Mouse (Mus musculus) CH12.LX (cell line): ENCODE measurements around the gene Nav3. TPM values are rescaled to one million over a fixed set of nuclear protein-coding genes. Genes with fewer than 3 reads are reported as not detected.

Experiments
- DNase-seq: peaks from one replicate; pipeline ENCODE4 v3.0.0-alpha.2; 2013; ENCODE audit errors: extremely low read depth
- H3K27ac ChIP-seq: 2 replicates; pipeline ENCODE4 v1.5.1; 2012; ENCODE audit warnings: low read depth, mild to moderate bottlenecking, control low read depth, moderate library complexity; ENCODE audit not compliant: insufficient read depth
- H3K27me3 ChIP-seq: replicated peaks from 2 replicates; pipeline ENCODE3; 2012; ENCODE audit warnings: inconsistent platforms
- H3K36me3 ChIP-seq, 2 experiments: replicated peaks in 1 of 2; 2 replicates each; pipeline versions ENCODE3 to v1.6.1; 2012; ENCODE audit warnings: inconsistent platforms in 1 of 2, low read length in 1 of 2, mild to moderate bottlenecking in 1 of 2, mixed read lengths in 1 of 2, moderate library complexity in 1 of 2; ENCODE audit not compliant: control insufficient read depth in 1 of 2, insufficient read depth in 1 of 2
- H3K4me1 ChIP-seq, 2 experiments: 2 replicates each; pipeline ENCODE4 v1.6.1; 2012; ENCODE audit warnings: inconsistent platforms in 1 of 2, moderate library complexity in 1 of 2; ENCODE audit not compliant: insufficient read depth in 2 of 2, control insufficient read depth in 1 of 2
- H3K4me2 ChIP-seq: 2 replicates; pipeline ENCODE4 v1.6.1; 2012; ENCODE audit warnings: low read depth, mild to moderate bottlenecking, control low read depth; ENCODE audit not compliant: poor library complexity, insufficient read depth, severe bottlenecking
- H3K4me3 ChIP-seq, 3 experiments: fragments of 150-350 bp in 1 of 3; sonication (generic) in 1 of 3; replicated peaks in 1 of 3; 2 replicates each; pipeline versions ENCODE3 to v1.5.1; 2011 to 2012; ENCODE audit warnings: low read depth in 2 of 3, low read length in 2 of 3, mild to moderate bottlenecking in 2 of 3, moderate library complexity in 2 of 3, control low read depth in 1 of 3, improper control_type of control experiment in 1 of 3, inconsistent platforms in 1 of 3, mixed read lengths in 1 of 3; ENCODE audit not compliant: poor library complexity in 1 of 3
- H3K79me2 ChIP-seq: replicated peaks from 2 replicates; pipeline ENCODE4 v1.6.1; 2012; ENCODE audit warnings: mild to moderate bottlenecking, moderate library complexity; ENCODE audit not compliant: control insufficient read depth, poor library complexity, insufficient read depth, severe bottlenecking; ENCODE audit errors: extremely low read depth
- H3K9ac ChIP-seq: 2 replicates; pipeline ENCODE4 v1.6.1; 2012; ENCODE audit warnings: low read depth, mild to moderate bottlenecking, control low read depth, moderate library complexity; ENCODE audit not compliant: insufficient read depth
- H3K9me3 ChIP-seq: replicated peaks from 2 replicates; pipeline ENCODE3; 2012; ENCODE audit warnings: low read length, inconsistent platforms, mixed read lengths
- CHD1 ChIP-seq: IDR thresholded peaks from 2 replicates; pipeline ENCODE4 v1.6.1; 2012; ENCODE audit warnings: low read depth, low read length, improper control_type of control experiment, inconsistent platforms
- CHD2 ChIP-seq: IDR thresholded peaks from 2 replicates; pipeline ENCODE4 v1.6.1; 2011; ENCODE audit warnings: low read length, improper control_type of control experiment
- CTCF ChIP-seq, 2 experiments: IDR thresholded peaks in 1 of 2; conservative IDR thresholded peaks in 1 of 2; 2 replicates each; pipeline ENCODE4 v1.5.1; 2011 to 2012; ENCODE audit warnings: low read depth in 2 of 2, low read length in 2 of 2, improper control_type of control experiment in 1 of 2, inconsistent platforms in 1 of 2, mild to moderate bottlenecking in 1 of 2, moderate library complexity in 1 of 2
- EP300 ChIP-seq: IDR thresholded peaks from 2 replicates; pipeline ENCODE4 v1.6.1; 2011; ENCODE audit warnings: low read length, improper control_type of control experiment
- HCFC1 ChIP-seq: IDR thresholded peaks from 2 replicates; pipeline ENCODE4 v1.6.1; 2012; ENCODE audit warnings: low read depth, mild to moderate bottlenecking, inconsistent platforms, low read length, improper control_type of control experiment
- JUN ChIP-seq: IDR thresholded peaks from 2 replicates; pipeline ENCODE4 v1.6.1; 2011; ENCODE audit warnings: low read depth, mild to moderate bottlenecking, low read length, improper control_type of control experiment, moderate library complexity; ENCODE audit not compliant: insufficient read depth
- JUND ChIP-seq: conservative IDR thresholded peaks from 2 replicates; pipeline ENCODE4 v1.6.1; 2011; ENCODE audit warnings: low read depth, low read length, improper control_type of control experiment
- MAZ ChIP-seq: IDR thresholded peaks from 2 replicates; pipeline ENCODE4 v1.6.1; 2012; ENCODE audit warnings: low read depth, mild to moderate bottlenecking, inconsistent platforms, low read length, improper control_type of control experiment, moderate library complexity
- MYC ChIP-seq: IDR thresholded peaks from 2 replicates; pipeline ENCODE4 v1.6.1; 2011; ENCODE audit warnings: low read depth, mild to moderate bottlenecking, improper control_type of control experiment, low read length
- NELFE ChIP-seq: IDR thresholded peaks from 2 replicates; pipeline ENCODE4 v1.6.1; 2011; ENCODE audit warnings: low read depth, low read length, improper control_type of control experiment
- NRF1 ChIP-seq: IDR thresholded peaks from 2 replicates; pipeline ENCODE4 v1.6.1; 2014; ENCODE audit warnings: low read depth, mild to moderate bottlenecking, inconsistent platforms, low read length, improper control_type of control experiment, moderate library complexity
- POLR2A ChIP-seq: IDR thresholded peaks from 2 replicates; pipeline ENCODE4 v1.6.1; 2011; ENCODE audit warnings: low read depth, mild to moderate bottlenecking, improper control_type of control experiment, low read length
- RAD21 ChIP-seq: IDR thresholded peaks from 2 replicates; pipeline ENCODE4 v1.6.1; 2011; ENCODE audit warnings: low read depth, mild to moderate bottlenecking, low read length, improper control_type of control experiment, moderate library complexity
- TCF12 ChIP-seq: IDR thresholded peaks from 2 replicates; pipeline ENCODE4 v1.6.1; 2014; ENCODE audit warnings: low read depth, mild to moderate bottlenecking, inconsistent platforms, low read length, improper control_type of control experiment
- UBTF ChIP-seq: IDR thresholded peaks from 2 replicates; pipeline ENCODE4 v1.6.1; 2012; ENCODE audit warnings: low read depth, mild to moderate bottlenecking, inconsistent platforms, low read length, improper control_type of control experiment, moderate library complexity
- ZC3H11A ChIP-seq: IDR thresholded peaks from 2 replicates; pipeline ENCODE4 v1.6.1; 2012; ENCODE audit warnings: low read depth, mild to moderate bottlenecking, inconsistent platforms, low read length, improper control_type of control experiment
- ZKSCAN1 ChIP-seq: IDR thresholded peaks from 2 replicates; pipeline ENCODE4 v1.6.1; 2012; ENCODE audit warnings: low read depth, inconsistent platforms, low read length, improper control_type of control experiment, borderline replicate concordance
- ZNF384 ChIP-seq: IDR thresholded peaks from 2 replicates; pipeline ENCODE4 v1.6.1; 2012; ENCODE audit warnings: low read depth, low read length, improper control_type of control experiment, inconsistent platforms
- dilution Hi-C: fragments of 300-500 bp; cut with MboI; formaldehyde crosslinking; loops from 2 replicates; pipeline ENCODE4 v1.14.3; 2020; ENCODE audit warnings: low sequenced_read_pairs; ENCODE audit not compliant: extremely low pct_unique_long_range_greater_than_20kb, extremely low pct_ligation_motif_present
- in situ Hi-C: fragments of 300-500 bp; cut with MboI; formaldehyde crosslinking; loops from 3 replicates; pipeline ENCODE4 v1.14.3; 2019; ENCODE audit warnings: low sequenced_read_pairs, low pct_ligation_motif_present, low pct_unique_long_range_greater_than_20kb, mixed read lengths
- polyA plus RNA-seq: library from polyadenylated mRNA; unstranded; fragments of >175 nt; gene quantifications from 2 replicates; pipeline ENCODE4 v1.2.1, GENCODE M21; 2012; ENCODE audit warnings: low read depth; ENCODE audit not compliant: insufficient read length
- total RNA-seq, 2 experiments: library from RNA; depleted of rRNA; stranded (reverse); fragments of 300-350 nt in 1 of 2; fragments of >200 nt in 1 of 2; gene quantifications; 2 replicates each; pipeline ENCODE4 v1.2.3; 2012 to 2014

Nav3 gene
- total and polyA plus RNA-seq, 3 experiments, result 0.03 TPM; not detected in 2

- no peak overlapping the region for H3K9ac ChIP-seq
- no peak overlapping the region for H3K27ac ChIP-seq
- no peak overlapping the region for H3K4me3 ChIP-seq
- no peak for TF ChIP-seq NRF1
- TF ChIP-seq TCF12, result no peak
- no peak for TF ChIP-seq ZC3H11A
- TF ChIP-seq MYC, result no peak
- no peak for TF ChIP-seq POLR2A
- TF ChIP-seq JUND, result no peak
- no peak for TF ChIP-seq ZNF384
- no peak for TF ChIP-seq RAD21
- no peak for TF ChIP-seq ZKSCAN1
- no peaks in the 10 kb centered on the region for H3K79me2 ChIP-seq
- no peak for DNase-seq
- dilution Hi-C loops (no loop called here), in situ Hi-C loops (no loop called here)
- H3K36me3 ChIP-seq, result no peaks in the 10 kb centered on the region
- no peak overlapping the region for H3K4me2 ChIP-seq
- H3K27me3 ChIP-seq, result no peaks in the 10 kb centered on the region
- no peaks in the 10 kb centered on the region for H3K4me1 ChIP-seq
- H3K9me3 ChIP-seq, result peaks cover 51% of the 10 kb centered on the region
Observed at GRCm38 (mm10) chr10:110431078-110431477, 24.9 kb downstream of the Nav3 start.

GRCm38 (mm10) chr10:110429578-110429977, 26.4 kb downstream of the Nav3 start:
- Histone ChIP-seq H3K27ac (no peak overlapping the region), H3K4me3 (no peak overlapping the region), H3K9ac (no peak overlapping the region), H3K4me1 (no peaks in the 10 kb centered on the region), H3K4me2 (no peak overlapping the region), H3K36me3 (no peaks in the 10 kb centered on the region), H3K79me2 (no peaks in the 10 kb centered on the region), H3K27me3 (no peaks in the 10 kb centered on the region), H3K9me3 (peaks cover 52% of the 10 kb centered on the region)
- DNase-seq, result no peak
- TF ChIP-seq MYC, result no peak
- no peak for TF ChIP-seq NELFE
- in situ Hi-C loops (no loop called here), dilution Hi-C loops (no loop called here)

GRCm38 (mm10) chr10:110429052-110429451, 27.0 kb downstream of the Nav3 start:
- no peaks in the 10 kb centered on the region for H3K79me2 ChIP-seq
- no peak overlapping the region for H3K4me3 ChIP-seq
- no peak overlapping the region for H3K4me2 ChIP-seq
- no peak overlapping the region for H3K27ac ChIP-seq
- dilution Hi-C loops, result no loop called here
- H3K9ac ChIP-seq, result no peak overlapping the region
- TF ChIP-seq JUN (no peak), ZKSCAN1 (no peak), NRF1 (no peak), EP300 (no peak), HCFC1 (no peak), JUND (no peak), TCF12 (no peak), CHD2 (no peak), CHD1 (no peak), MAZ (no peak), CTCF (conservative IDR thresholded peaks at IDR 0.05 in 1 of 2, IDR thresholded peaks at IDR 0.05 in 1 of 2; ENCODE audit: low read depth in 2 of 2, low read length in 2 of 2) (no peak), ZNF384 (no peak), UBTF (no peak)
- in situ Hi-C loops, result no loop called here
- H3K4me1 ChIP-seq, result no peaks in the 10 kb centered on the region
- H3K36me3 ChIP-seq, result no peaks in the 10 kb centered on the region
- peaks cover 54% of the 10 kb centered on the region for H3K9me3 ChIP-seq
- DNase-seq, result no peak
- no peaks in the 10 kb centered on the region for H3K27me3 ChIP-seq
